Mouse (Mus musculus): ENCODE results near the gene Ski. TPM values are rescaled to one million over a fixed set of nuclear protein-coding genes. Genes with fewer than 3 reads are reported as not detected.

Gene Ski
- polyA plus RNA-seq, 2 experiments = 2.4 to 4.5 TPM

DNA sequence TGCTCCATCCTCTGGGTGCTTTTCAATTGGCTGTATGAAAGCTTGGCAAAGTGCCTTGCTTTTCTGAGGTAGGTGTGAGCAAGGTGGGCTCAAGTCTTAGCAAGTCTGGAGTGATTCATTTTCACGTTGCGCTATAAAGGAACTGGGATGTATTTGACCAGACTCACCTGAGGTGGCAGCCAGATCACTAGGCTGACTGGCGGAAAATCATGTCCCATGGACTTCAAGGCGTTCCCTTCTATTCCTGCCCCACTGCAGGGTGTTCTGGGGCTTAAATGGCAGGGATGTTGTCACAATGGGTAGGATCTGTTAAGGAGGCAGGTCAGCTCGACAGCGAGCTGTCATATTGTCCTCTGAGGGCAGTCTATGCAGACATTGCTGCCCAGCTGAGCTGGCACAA lies 29.9 kb upstream of the Ski start:
- no peak for ATAC-seq (ENCODE audit: insufficient read depth)
- Histone ChIP-seq H3K36me3 (replicated peaks; ENCODE audit: control insufficient read depth, insufficient read depth, low read depth) (no peaks in the 10 kb centered on the region), H3K9me3 (ENCODE audit: control insufficient read depth, low read length) (no peaks in the 10 kb centered on the region), H3K4me1 (replicated peaks; ENCODE audit: control insufficient read depth in 2 of 2, insufficient read depth in 2 of 2, low read length in 1 of 2) (0 out of 4 replicates have a peak, but pooled peaks cover 0 to 10% of the 10 kb centered on the region in 2 experiments), H3K27me3 (ENCODE audit: control insufficient read depth, insufficient read depth, low read length) (no peaks in the 10 kb centered on the region), H3K9ac (replicated peaks) (no peak overlapping the region), H3K27ac (no peak overlapping the region), H3K4me3 (ENCODE audit: insufficient read depth in 1 of 2, low read depth in 2 of 2, low read length in 2 of 2) (no peak overlapping the region), H3K4me2 (ENCODE audit: low read depth) (no peak overlapping the region)
- 75% methylated on average over 6 of the region's 6 CpGs for WGBS (ENCODE audit: insufficient replicate concordance)
- DNase-seq (ENCODE audit: low read depth in 3 of 3, low spot score in 3 of 3) = no peak
- no peak for TF ChIP-seq EP300 (IDR thresholded peaks at IDR 0.05; ENCODE audit: low read depth)
- TF ChIP-seq CTCF (IDR thresholded peaks at IDR 0.05; ENCODE audit: low read depth) = no peak

DNA sequence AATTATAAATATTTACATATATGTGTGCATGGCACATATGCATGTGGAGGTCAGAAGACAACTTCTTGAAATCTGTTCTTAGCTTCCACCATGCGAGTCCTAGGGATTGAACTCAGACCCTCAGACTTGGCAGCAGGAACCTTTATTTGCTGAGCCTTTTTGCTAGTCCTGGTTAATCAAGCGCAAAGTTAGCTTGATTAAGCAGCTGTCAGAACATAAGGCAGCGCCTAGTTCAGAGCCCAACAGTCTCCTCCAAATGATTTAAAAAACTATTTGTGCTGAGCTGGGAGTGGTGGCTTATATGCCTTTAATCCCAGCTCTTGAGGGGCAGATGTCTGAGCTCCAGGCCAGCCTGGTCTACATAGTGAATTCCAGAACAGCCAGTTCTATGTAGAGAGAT lies 28.8 kb upstream of the Ski start:
- WGBS (ENCODE audit: insufficient replicate concordance) = 75% methylated on average over 3 of the region's 3 CpGs

DNA sequence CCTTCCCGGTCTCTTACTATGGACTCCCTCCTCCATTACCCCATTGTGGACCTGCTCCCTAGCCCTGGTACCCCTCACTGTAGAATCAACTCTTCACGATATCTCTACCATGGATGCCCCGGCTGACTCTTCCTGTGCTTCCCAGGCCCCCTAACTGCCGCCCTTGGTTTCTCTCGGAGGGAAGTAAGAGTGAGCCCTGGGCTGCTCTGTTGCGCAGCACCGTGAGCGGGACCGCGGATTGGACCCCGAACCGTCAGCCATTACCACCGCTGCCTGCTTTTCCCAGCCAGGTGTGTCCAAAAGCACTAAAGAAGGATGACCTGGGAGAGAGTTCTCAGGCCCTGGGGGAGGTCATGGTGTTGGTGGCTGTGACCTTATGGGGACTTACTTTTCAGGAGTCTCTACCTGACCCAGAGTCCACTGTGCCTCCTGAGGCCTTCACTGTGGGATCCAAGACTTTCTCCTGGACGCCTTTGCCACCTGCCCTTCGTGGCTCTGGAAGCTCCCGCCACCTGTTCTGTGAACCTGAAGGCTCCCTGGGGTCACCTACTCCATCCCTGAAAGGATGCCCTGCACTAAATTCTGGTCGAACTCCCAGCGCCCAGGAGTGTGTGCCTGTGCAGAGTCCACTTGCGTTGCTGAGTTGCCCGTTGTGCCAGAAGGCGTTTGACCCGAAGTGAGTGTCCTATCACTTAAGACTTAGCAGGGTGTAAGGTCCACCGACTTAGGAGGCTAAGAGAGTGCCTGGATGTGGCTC lies 28.1 kb upstream of the Ski start:
- no peak for TF ChIP-seq EP300 (IDR thresholded peaks at IDR 0.05; ENCODE audit: low read depth)
- TF ChIP-seq CTCF (IDR thresholded peaks at IDR 0.05; ENCODE audit: low read depth) = no peak
- H3K27ac ChIP-seq = no peak overlapping the region
- DNase-seq (ENCODE audit: low read depth in 3 of 3, low spot score in 3 of 3) (no peak), ATAC-seq (ENCODE audit: insufficient read depth) (peak; percentile 14; the same call in 1 of the 2 replicates)
- H3K36me3 ChIP-seq (replicated peaks; ENCODE audit: control insufficient read depth, insufficient read depth, low read depth) = no peaks in the 10 kb centered on the region
- WGBS (ENCODE audit: insufficient replicate concordance) = 26% methylated on average over 23 of the region's 23 CpGs
- H3K4me1 ChIP-seq (replicated peaks; ENCODE audit: control insufficient read depth in 2 of 2, insufficient read depth in 2 of 2, low read length in 1 of 2) = peaks cover 0 to 10% of the 10 kb centered on the region in 2 experiments; a peak in 1 of 4 replicates
- peak overlapping the region; percentile 91 for H3K4me2 ChIP-seq (ENCODE audit: low read depth)
- H3K9me3 ChIP-seq (ENCODE audit: control insufficient read depth, low read length) = no peaks in the 10 kb centered on the region
- peak overlapping the region; percentile 58 for H3K9ac ChIP-seq (replicated peaks)
- H3K4me3 ChIP-seq (ENCODE audit: insufficient read depth in 1 of 2, low read depth in 2 of 2, low read length in 2 of 2) = peak overlapping the region; percentile 64 to 75
- no peaks in the 10 kb centered on the region for H3K27me3 ChIP-seq (ENCODE audit: control insufficient read depth, insufficient read depth, low read length)

More for the DNA sequence above, 28.8 kb upstream of the Ski start:
- TF ChIP-seq EP300 (IDR thresholded peaks at IDR 0.05; ENCODE audit: low read depth) (no peak), CTCF (IDR thresholded peaks at IDR 0.05; ENCODE audit: low read depth) (no peak)
- DNase-seq (ENCODE audit: low read depth in 3 of 3, low spot score in 3 of 3) (no peak), ATAC-seq (ENCODE audit: insufficient read depth) (no peak)
- Histone ChIP-seq H3K27ac (no peak overlapping the region), H3K9ac (replicated peaks) (no peak overlapping the region), H3K4me2 (ENCODE audit: low read depth) (peak overlapping the region; percentile 91), H3K9me3 (ENCODE audit: control insufficient read depth, low read length) (no peaks in the 10 kb centered on the region), H3K4me3 (ENCODE audit: insufficient read depth in 1 of 2, low read depth in 2 of 2, low read length in 2 of 2) (no peak overlapping the region), H3K4me1 (replicated peaks; ENCODE audit: control insufficient read depth in 2 of 2, insufficient read depth in 2 of 2, low read length in 1 of 2) (peaks cover 0 to 10% of the 10 kb centered on the region in 2 experiments; a peak in 1 of 4 replicates), H3K27me3 (ENCODE audit: control insufficient read depth, insufficient read depth, low read length) (no peaks in the 10 kb centered on the region), H3K36me3 (replicated peaks; ENCODE audit: control insufficient read depth, insufficient read depth, low read depth) (no peaks in the 10 kb centered on the region)

DNA sequence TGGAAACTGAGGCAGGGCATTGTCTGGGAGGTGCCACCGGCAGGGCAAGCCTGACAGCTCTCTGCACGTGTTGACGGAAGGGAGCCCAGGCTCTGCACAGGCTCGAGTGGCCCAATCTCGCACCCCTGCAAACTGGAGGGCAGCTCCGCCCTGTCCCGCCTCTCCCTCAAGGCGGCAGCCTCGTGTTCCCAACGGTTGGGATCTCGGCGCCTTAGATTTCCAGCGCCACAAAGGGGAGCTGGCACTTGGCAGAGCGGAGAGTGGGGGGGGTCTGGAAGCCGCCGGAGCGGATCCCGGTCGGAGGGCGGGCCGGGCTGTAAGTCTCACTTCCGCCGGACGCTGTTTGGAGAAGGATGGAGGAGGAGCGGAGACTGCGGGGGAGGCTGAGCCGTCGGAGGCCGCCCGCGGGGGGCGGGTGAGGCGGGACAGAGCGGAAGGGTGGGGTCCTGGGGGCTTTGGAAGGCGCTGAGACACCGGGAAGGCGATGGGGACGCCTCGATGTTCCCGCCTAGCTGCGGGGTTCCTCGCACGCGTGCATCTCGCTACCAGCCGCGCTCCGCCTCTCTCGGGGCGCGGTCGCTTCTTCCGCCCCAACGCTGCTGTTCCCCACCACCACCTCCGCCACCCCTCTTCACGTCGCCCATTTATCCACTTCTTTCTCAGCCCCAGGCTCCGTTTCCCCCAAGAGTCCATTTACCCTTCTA lies 27.4 kb upstream of the Ski start, which contains the start of gene Faap20:
TSS of gene Faap20 (plus strand) at position 155 of the 704 bp plus-strand sequence.
- peak within 1 kb of the TSS; percentile 58 for H3K9ac ChIP-seq (replicated peaks)
- H3K4me3 ChIP-seq (ENCODE audit: insufficient read depth in 1 of 2, low read depth in 2 of 2, low read length in 2 of 2) = peak within 1 kb of the TSS; percentile 64 to 75
- TF ChIP-seq EP300 (IDR thresholded peaks at IDR 0.05; ENCODE audit: low read depth) (peak; percentile 10; the same call in 1 of the 2 replicates), CTCF (IDR thresholded peaks at IDR 0.05; ENCODE audit: low read depth) (no peak)
- H3K36me3 ChIP-seq (replicated peaks; ENCODE audit: control insufficient read depth, insufficient read depth, low read depth) = no peaks in the 10 kb centered on the region
- DNase-seq (ENCODE audit: low read depth in 3 of 3, low spot score in 3 of 3) = peak; percentile 45 to 55 (median 48)
- H3K4me1 ChIP-seq (replicated peaks; ENCODE audit: control insufficient read depth in 2 of 2, insufficient read depth in 2 of 2, low read length in 1 of 2) = peaks cover 0 to 10% of the 10 kb centered on the region in 2 experiments; a peak in 1 of 4 replicates
- H3K4me2 ChIP-seq (ENCODE audit: low read depth) = peak within 1 kb of the TSS; percentile 91
- H3K27me3 ChIP-seq (ENCODE audit: control insufficient read depth, insufficient read depth, low read length) = no peaks in the 10 kb centered on the region
- ATAC-seq (ENCODE audit: insufficient read depth) = peak; percentile 82
- peak within 1 kb of the TSS; percentile 56 for H3K27ac ChIP-seq
- H3K9me3 ChIP-seq (ENCODE audit: control insufficient read depth, low read length) = no peaks in the 10 kb centered on the region
- 0% methylated on average over 54 of the region's 58 CpGs for WGBS (ENCODE audit: insufficient replicate concordance)

DNA sequence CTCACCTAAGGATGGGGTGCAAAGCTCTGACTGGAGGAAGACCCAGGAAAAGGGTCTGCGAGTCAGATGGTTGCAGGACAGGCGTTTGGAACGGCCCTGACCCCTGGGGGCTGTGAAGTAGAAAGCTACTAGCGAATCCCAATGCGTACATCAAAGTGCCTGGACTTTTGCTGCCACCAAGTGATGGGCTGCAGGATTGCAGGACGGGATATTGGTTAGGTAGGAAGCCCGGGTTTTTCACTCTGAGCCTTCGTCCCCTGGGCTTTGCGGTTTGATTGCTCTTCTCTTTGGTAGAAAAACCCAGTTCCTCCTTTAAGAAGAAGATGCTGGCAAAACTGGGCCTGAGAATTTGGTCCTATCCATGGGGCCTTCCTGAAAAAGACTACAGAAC lies 26.9 kb upstream of the Ski start:
- 1% methylated on average over 9 of the region's 9 CpGs for WGBS (ENCODE audit: insufficient replicate concordance)
- peak; percentile 71 for ATAC-seq (ENCODE audit: insufficient read depth)
- H3K27ac ChIP-seq = peak overlapping the region; percentile 56

More for the DNA sequence above, 26.9 kb upstream of the Ski start:
- Histone ChIP-seq H3K4me2 (ENCODE audit: low read depth) (peak overlapping the region; percentile 91), H3K36me3 (replicated peaks; ENCODE audit: control insufficient read depth, insufficient read depth, low read depth) (no peaks in the 10 kb centered on the region), H3K4me3 (ENCODE audit: insufficient read depth in 1 of 2, low read depth in 2 of 2, low read length in 2 of 2) (peak overlapping the region; percentile 64 to 75), H3K9me3 (ENCODE audit: control insufficient read depth, low read length) (no peaks in the 10 kb centered on the region), H3K27me3 (ENCODE audit: control insufficient read depth, insufficient read depth, low read length) (no peaks in the 10 kb centered on the region), H3K4me1 (replicated peaks; ENCODE audit: control insufficient read depth in 2 of 2, insufficient read depth in 2 of 2, low read length in 1 of 2) (peaks cover 0 to 10% of the 10 kb centered on the region in 2 experiments; a peak in 1 of 4 replicates), H3K9ac (replicated peaks) (peak overlapping the region; percentile 58)
- no peak for TF ChIP-seq EP300 (IDR thresholded peaks at IDR 0.05; ENCODE audit: low read depth)
- peak; percentile 95 for TF ChIP-seq CTCF (IDR thresholded peaks at IDR 0.05; ENCODE audit: low read depth)
- peak; percentile 71 to 78 (median 72) for DNase-seq (ENCODE audit: low read depth in 3 of 3, low spot score in 3 of 3)

All from liver, embryonic 14.5 days (tissue).